Mouse (Mus musculus): Measurements from ENCODE around the gene Fam167b.

GRCm38 (mm10) chr4:129540012-129540411, 38.3 kb downstream of the Fam167b start:
- TF ChIP-seq CTCF (IDR thresholded peaks at IDR 0.05; ENCODE audit: control insufficient read depth, insufficient read depth, insufficient replicate concordance, low read depth, low read length), result peak; percentile 32; the same call in 1 of the 2 replicates
- no peak for TF ChIP-seq POLR2A (IDR thresholded peaks at IDR 0.05; ENCODE audit: control insufficient read depth, low read depth, low read length)

All from testis, adult 2 months (tissue).